Mouse (Mus musculus): ENCODE results near the gene Cldn9. TPM values are rescaled to one million over a fixed set of nuclear protein-coding genes. Genes with fewer than 3 reads are reported as not detected.

Gene Cldn9
- total RNA-seq, 1 experiment, result 3.7 TPM

- Histone ChIP-seq H3K4me1 (ENCODE audit: control insufficient read depth in 2 of 2, insufficient read depth in 2 of 2, low read length in 2 of 2, poor library complexity in 1 of 2) (peaks cover 0 to 9% of the 10 kb centered on the region in 2 experiments; a peak in 1 of 4 replicates), H3K9ac (ENCODE audit: insufficient read depth, low read depth, low read length, poor library complexity, severe bottlenecking) (no peak overlapping the region), H3K9me3 (ENCODE audit: control insufficient read depth, insufficient read depth, low read depth, low read length) (no peaks in the 10 kb centered on the region), H3K4me3 (ENCODE audit: insufficient read depth in 1 of 2, low read depth in 1 of 2, low read length in 2 of 2, poor library complexity in 1 of 2, severe bottlenecking in 1 of 2) (no peak overlapping the region), H3K27ac (ENCODE audit: insufficient read depth, low read depth, low read length, poor library complexity, severe bottlenecking) (no peak overlapping the region), H3K36me3 (ENCODE audit: control insufficient read depth, insufficient read depth, low read length, poor library complexity, severe bottlenecking) (no peaks in the 10 kb centered on the region)
- in situ Hi-C loops (cut with MboI; ENCODE audit: low sequenced_read_pairs in 2 of 2, unreplicated experiment in 2 of 2), result no loop called here
- DNase-seq (ENCODE audit: low read depth, low spot score), result no peak
- TF ChIP-seq ZC3H11A (IDR thresholded peaks at IDR 0.05; ENCODE audit: borderline replicate concordance, low read depth, low read length) (no peak), MAFK (IDR thresholded peaks at IDR 0.05; ENCODE audit: insufficient read depth, low read depth, low read length) (no peak), CHD2 (IDR thresholded peaks at IDR 0.05; ENCODE audit: low read depth, low read length) (no peak), HCFC1 (IDR thresholded peaks at IDR 0.05; ENCODE audit: borderline replicate concordance, insufficient read depth, low read length) (no peak)
Observed at GRCm38 (mm10) chr17:23651363-23651762, 32.5 kb downstream of the Cldn9 start.

DNA sequence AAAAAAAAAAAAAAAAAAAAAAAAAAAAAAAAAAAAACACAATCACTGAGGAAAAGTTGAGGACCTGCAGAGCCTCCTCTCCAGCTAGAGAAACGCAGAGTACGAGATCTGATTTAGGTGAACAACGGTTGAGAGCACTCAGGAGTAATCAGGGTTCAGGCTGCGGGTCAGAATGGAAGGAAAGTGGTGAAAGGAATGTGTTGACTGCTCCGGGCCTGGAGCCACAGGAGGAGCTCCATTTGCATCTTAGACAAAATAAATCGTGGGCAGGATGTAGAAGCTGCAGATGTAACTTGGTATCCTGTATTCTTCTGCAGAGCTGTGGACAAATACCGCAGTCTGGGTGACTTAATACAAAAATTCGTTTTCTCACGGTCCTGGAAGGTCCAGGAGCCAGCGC, 37.9 kb downstream of the Cldn9 start:
- Histone ChIP-seq H3K36me3 (ENCODE audit: control insufficient read depth, insufficient read depth, low read length, poor library complexity, severe bottlenecking) (peaks cover 2% of the 10 kb centered on the region; the same call in 1 of the 2 replicates), H3K9me3 (ENCODE audit: control insufficient read depth, insufficient read depth, low read depth, low read length) (no peaks in the 10 kb centered on the region)
- in situ Hi-C loops (cut with MboI; ENCODE audit: low sequenced_read_pairs in 2 of 2, unreplicated experiment in 2 of 2), result no loop called here

DNA sequence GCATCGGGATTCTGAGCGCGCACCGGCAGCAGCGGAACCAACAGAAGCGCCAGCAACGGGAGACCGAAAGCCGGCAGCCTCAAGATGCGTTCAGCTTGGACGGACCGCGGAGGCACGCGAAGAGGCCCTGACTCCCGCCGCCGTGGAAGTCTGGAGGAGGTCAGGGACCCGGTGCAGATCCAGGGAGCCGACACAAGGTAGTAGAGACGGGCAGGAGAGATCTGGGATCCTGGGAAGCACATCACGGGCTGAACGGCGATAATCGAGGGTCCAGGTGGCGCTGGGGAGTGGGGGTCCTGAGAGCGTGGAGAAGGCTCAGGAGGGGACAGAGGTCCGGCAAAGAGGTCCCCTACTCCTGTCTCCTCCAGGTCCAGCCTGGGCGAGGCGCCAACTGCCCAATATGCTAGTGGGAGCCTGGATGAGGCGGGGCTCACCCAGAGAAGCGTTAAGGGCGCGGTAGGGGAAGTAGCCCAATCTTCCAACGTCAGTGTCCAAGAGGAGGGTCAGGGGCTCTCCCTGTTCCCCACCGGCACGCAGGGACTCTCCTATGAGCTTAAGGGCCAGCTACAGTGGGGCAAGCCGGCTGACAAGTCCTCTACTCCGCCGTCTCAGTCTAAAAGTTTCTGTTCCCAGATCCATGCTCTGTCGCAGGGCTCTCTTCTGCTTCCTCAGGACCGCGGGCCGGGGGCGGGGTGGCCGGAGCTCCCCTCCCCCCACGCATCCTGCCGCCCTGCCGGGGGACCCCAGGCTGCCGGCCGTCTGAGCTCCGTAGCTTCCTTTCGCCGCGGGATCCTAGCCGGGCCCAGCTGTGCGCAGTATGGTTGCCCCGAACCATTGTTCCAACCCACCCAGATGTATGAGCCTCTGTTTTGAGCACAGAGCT, 39.0 kb downstream of the Cldn9 start, which contains the start of gene Mmp25:
Mmp25 (minus strand) TSS at position 665 of the 883 bp plus-strand sequence.
- H3K4me1 ChIP-seq (ENCODE audit: control insufficient read depth in 2 of 2, insufficient read depth in 2 of 2, low read length in 2 of 2, poor library complexity in 1 of 2), result peaks cover 1 to 18% of the 10 kb centered on the region in 2 experiments; a peak in 2 of 4 replicates
- H3K36me3 ChIP-seq (ENCODE audit: control insufficient read depth, insufficient read depth, low read length, poor library complexity, severe bottlenecking), result peaks cover 2% of the 10 kb centered on the region; the same call in 1 of the 2 replicates
- peak within 1 kb of the TSS; percentile 63 for H3K9ac ChIP-seq (ENCODE audit: insufficient read depth, low read depth, low read length, poor library complexity, severe bottlenecking)
- H3K27ac ChIP-seq (ENCODE audit: insufficient read depth, low read depth, low read length, poor library complexity, severe bottlenecking), result 0 out of 2 replicates have a peak within 1 kb of the TSS, but pooled peaks have one; percentile 7
- peak within 1 kb of the TSS; percentile 58 to 72 for H3K4me3 ChIP-seq (ENCODE audit: insufficient read depth in 1 of 2, low read depth in 1 of 2, low read length in 2 of 2, poor library complexity in 1 of 2, severe bottlenecking in 1 of 2)
- DNase-seq (ENCODE audit: low read depth, low spot score), result no peak
- TF ChIP-seq CHD2 (IDR thresholded peaks at IDR 0.05; ENCODE audit: low read depth, low read length), result no peak
- no peak for TF ChIP-seq ZNF384 (IDR thresholded peaks at IDR 0.05; ENCODE audit: low read depth, low read length)
- TF ChIP-seq MAFK (IDR thresholded peaks at IDR 0.05; ENCODE audit: insufficient read depth, low read depth, low read length), result no peak
- TF ChIP-seq ZC3H11A (IDR thresholded peaks at IDR 0.05; ENCODE audit: borderline replicate concordance, low read depth, low read length), result no peak
- TF ChIP-seq HCFC1 (IDR thresholded peaks at IDR 0.05; ENCODE audit: borderline replicate concordance, insufficient read depth, low read length), result no peak
- in situ Hi-C loops (cut with MboI; ENCODE audit: low sequenced_read_pairs in 2 of 2, unreplicated experiment in 2 of 2), result no loop called here
- H3K9me3 ChIP-seq (ENCODE audit: control insufficient read depth, insufficient read depth, low read depth, low read length), result no peaks in the 10 kb centered on the region

More for the DNA sequence above, 37.9 kb downstream of the Cldn9 start:
- peaks cover 1 to 18% of the 10 kb centered on the region in 2 experiments; a peak in 2 of 4 replicates for H3K4me1 ChIP-seq (ENCODE audit: control insufficient read depth in 2 of 2, insufficient read depth in 2 of 2, low read length in 2 of 2, poor library complexity in 1 of 2)
- DNase-seq (ENCODE audit: low read depth, low spot score), result no peak
- TF ChIP-seq HCFC1 (IDR thresholded peaks at IDR 0.05; ENCODE audit: borderline replicate concordance, insufficient read depth, low read length) (no peak), MAFK (IDR thresholded peaks at IDR 0.05; ENCODE audit: insufficient read depth, low read depth, low read length) (no peak), CHD2 (IDR thresholded peaks at IDR 0.05; ENCODE audit: low read depth, low read length) (no peak), ZNF384 (IDR thresholded peaks at IDR 0.05; ENCODE audit: low read depth, low read length) (no peak), ZC3H11A (IDR thresholded peaks at IDR 0.05; ENCODE audit: borderline replicate concordance, low read depth, low read length) (no peak)
- no peak overlapping the region for H3K9ac ChIP-seq (ENCODE audit: insufficient read depth, low read depth, low read length, poor library complexity, severe bottlenecking)
- H3K27ac ChIP-seq (ENCODE audit: insufficient read depth, low read depth, low read length, poor library complexity, severe bottlenecking), result no peak overlapping the region
- no peak overlapping the region for H3K4me3 ChIP-seq (ENCODE audit: insufficient read depth in 1 of 2, low read depth in 1 of 2, low read length in 2 of 2, poor library complexity in 1 of 2, severe bottlenecking in 1 of 2)

Other genes with a start within 250 kb of the Cldn9 start
- gene Vmn2r117, start 204.3 kb downstream of the Cldn9 start, total RNA-seq (2012; rRNA removed), result not detected in 2 replicates
- gene Zfp213, start 119.8 kb downstream of the Cldn9 start, total RNA-seq (2012; rRNA removed), result 8.4 and 8.8 TPM in 2 replicates
- 19.9 and 26.9 TPM in 2 replicates for gene Zfp13, start 84.5 kb downstream of the Cldn9 start, total RNA-seq (2012; rRNA removed)
- 62.5 and 93.1 TPM in 2 replicates for gene Zscan10, start 83.2 kb downstream of the Cldn9 start, total RNA-seq (2012; rRNA removed)
- 4.7 and 4.9 TPM in 2 replicates for gene Mmp25, start 38.7 kb downstream of the Cldn9 start, total RNA-seq (2012; rRNA removed)
- 1.1 and 2.9 TPM in 2 replicates for gene Bicdl2, start 23.5 kb downstream of the Cldn9 start, total RNA-seq (2012; rRNA removed)
- 26.4 and 36.4 TPM in 2 replicates for gene Hcfc1r1, start 10.4 kb downstream of the Cldn9 start, total RNA-seq (2012; rRNA removed)
- gene Thoc6, start 10.1 kb downstream of the Cldn9 start, total RNA-seq (2012; rRNA removed), result 53.7 and 64.9 TPM in 2 replicates
- 101 and 138 TPM in 2 replicates for gene Tnfrsf12a, start 6.6 kb downstream of the Cldn9 start, total RNA-seq (2012; rRNA removed)
- 72.7 and 199 TPM in 2 replicates for gene Cldn6, start 4.8 kb downstream of the Cldn9 start, total RNA-seq (2012; rRNA removed)
- 0.04 and 1.0 TPM in 2 replicates for gene 1520401A03Rik, start 38.8 kb upstream of the Cldn9 start, total RNA-seq (2012; rRNA removed)
- gene Pkmyt1, start 42.3 kb upstream of the Cldn9 start, total RNA-seq (2012; rRNA removed), result 24.1 and 41.3 TPM in 2 replicates
- gene Paqr4, start 56.8 kb upstream of the Cldn9 start, total RNA-seq (2012; rRNA removed), result 2.8 and 4.0 TPM in 2 replicates
- gene Kremen2, start 61.8 kb upstream of the Cldn9 start, total RNA-seq (2012; rRNA removed), result 2.5 and 4.3 TPM in 2 replicates
- 31.6 and 35.1 TPM in 2 replicates for gene Flywch1, start 87.6 kb upstream of the Cldn9 start, total RNA-seq (2012; rRNA removed)
- 8.0 and 10.8 TPM in 2 replicates for gene Flywch2, start 102.1 kb upstream of the Cldn9 start, total RNA-seq (2012; rRNA removed)
- 192 and 230 TPM in 2 replicates for gene Srrm2, start 106.5 kb upstream of the Cldn9 start, total RNA-seq (2012; rRNA removed)
- gene Elob, start 145.1 kb upstream of the Cldn9 start, total RNA-seq (2012; rRNA removed), result 651 and 726 TPM in 2 replicates
- 0.45 and 0.95 TPM in 2 replicates for gene Prss33, start 152.0 kb upstream of the Cldn9 start, total RNA-seq (2012; rRNA removed)
- gene Prss32, start 159.8 kb upstream of the Cldn9 start, total RNA-seq (2012; rRNA removed), result 0.26 and 0.31 TPM in 2 replicates
- gene Prss41, start 160.1 kb upstream of the Cldn9 start, total RNA-seq (2012; rRNA removed), result 6.8 and 11.0 TPM in 2 replicates
- not detected in 2 replicates for gene Prss21, start 184.0 kb upstream of the Cldn9 start, total RNA-seq (2012; rRNA removed)
- gene Dcpp1, start 196.8 kb upstream of the Cldn9 start, total RNA-seq (2012; rRNA removed), result not detected in 2 replicates
- gene Dcpp2, start 196.9 kb upstream of the Cldn9 start, total RNA-seq (2012; rRNA removed), result not detected in 2 replicates
- not detected in 2 replicates for gene Dcpp3, start 233.4 kb upstream of the Cldn9 start, total RNA-seq (2012; rRNA removed)

All from ES-E14 (cell line).